In genomic region chr1:139421875-139422791, GRCm38 (mm10) we compare ENCODE assay signal across 8 mouse cellular contexts. TPM values are rescaled to one million over a fixed set of nuclear protein-coding genes. Genes with fewer than 3 reads are reported as not detected.
A peak's percentile ranks its signal among the peaks of the same experiment; 100 is the strongest.
DNase-seq lines count a peak whose midpoint lies in the region; ATAC-seq lines count a peak whose summit lies in the region.

Gene Zbtb41, plus strand, starts transcription at chr1:139422288.

- H3K36me3 ChIP-seq in heart, embryonic 13.5 days, result peaks cover 9% of the 10 kb centered on the region; the same call in 1 of the 2 replicates
- peaks cover 11% of the 10 kb centered on the region for H3K36me3 ChIP-seq in liver, embryonic 12.5 days
- H3K36me3 ChIP-seq in stomach, embryonic 15.5 days, result no peaks in the 10 kb centered on the region

- under 1% methylated on average over 82 of the region's 88 CpGs for WGBS in heart, embryonic 13.5 days
- WGBS in liver, embryonic 12.5 days (ENCODE audit: insufficient replicate concordance), result 2% methylated on average over 65 of the region's 88 CpGs
- WGBS in stomach, embryonic 15.5 days, result under 1% methylated on average over 60 of the region's 88 CpGs

- H3K9ac ChIP-seq in heart, embryonic 13.5 days, result peak within 1 kb of the TSS; percentile 98
- H3K9ac ChIP-seq in liver, embryonic 12.5 days, result peak within 1 kb of the TSS; percentile 94
- H3K9ac ChIP-seq in stomach, embryonic 15.5 days, result peak within 1 kb of the TSS; percentile 84

- peaks cover 41% of the 10 kb centered on the region for H3K4me1 ChIP-seq in heart, embryonic 13.5 days
- H3K4me1 ChIP-seq in liver, embryonic 12.5 days, result peaks cover 39% of the 10 kb centered on the region
- peaks cover 22% of the 10 kb centered on the region for H3K4me1 ChIP-seq in stomach, embryonic 15.5 days

- H3K27me3 ChIP-seq in heart, embryonic 13.5 days (replicated peaks), result no peaks in the 10 kb centered on the region
- H3K27me3 ChIP-seq in liver, embryonic 12.5 days (replicated peaks), result no peaks in the 10 kb centered on the region
- H3K27me3 ChIP-seq in stomach, embryonic 15.5 days (replicated peaks), result no peaks in the 10 kb centered on the region

- DNase-seq in CD4-positive helper T cell, adult 2 months (ENCODE audit: low read depth, low spot score), result peak; percentile 94
- peak; percentile 73 for DNase-seq in brain, embryonic 18.5 days (ENCODE audit: low read depth, low spot score)
- peak; percentile 92 for DNase-seq in kidney, postnatal 10 days
- peak; percentile 88 to 89 for DNase-seq in natural killer cell, adult 2 months (ENCODE audit: low spot score in 2 of 2)

- H3K9me3 ChIP-seq in heart, embryonic 13.5 days, result no peaks in the 10 kb centered on the region
- H3K9me3 ChIP-seq in liver, embryonic 12.5 days (replicated peaks), result no peaks in the 10 kb centered on the region
- H3K9me3 ChIP-seq in stomach, embryonic 15.5 days, result no peaks in the 10 kb centered on the region

- peak; percentile 91 for ATAC-seq in erythroid progenitor cell, adult 5-6 weeks (replicated peaks; ENCODE audit: low FRiP score, poor library complexity, severe bottlenecking)
- peak; percentile 87 for ATAC-seq in heart, embryonic 13.5 days (ENCODE audit: extremely low read depth, insufficient number of reproducible peaks, low FRiP score, low TSS enrichment)
- peak; percentile 96 for ATAC-seq in liver, embryonic 12.5 days
- ATAC-seq in stomach, embryonic 15.5 days (ENCODE audit: insufficient read depth, low FRiP score, low read depth), result peak; percentile 97

- peak within 1 kb of the TSS; percentile 93 for H3K27ac ChIP-seq in heart, embryonic 13.5 days (replicated peaks)
- peak within 1 kb of the TSS; percentile 86 for H3K27ac ChIP-seq in liver, embryonic 12.5 days
- H3K27ac ChIP-seq in stomach, embryonic 15.5 days, result peak within 1 kb of the TSS; percentile 88

- H3K4me2 ChIP-seq in heart, embryonic 13.5 days, result peak within 1 kb of the TSS; percentile 88
- H3K4me2 ChIP-seq in liver, embryonic 12.5 days, result peak within 1 kb of the TSS; percentile 85
- H3K4me2 ChIP-seq in stomach, embryonic 15.5 days, result peak within 1 kb of the TSS; percentile 65

- peak within 1 kb of the TSS; percentile 92 for H3K4me3 ChIP-seq in heart, embryonic 13.5 days
- H3K4me3 ChIP-seq in liver, embryonic 12.5 days, result peak within 1 kb of the TSS; percentile 87
- H3K4me3 ChIP-seq in stomach, embryonic 15.5 days (replicated peaks), result peak within 1 kb of the TSS; percentile 78

RNA-seq across cellular contexts. Expression of gene Zbtb41, which starts in this region (rescaled TPM):
- 6.5 and 7.1 TPM in 2 replicates for total RNA-seq in erythroid progenitor cell, adult 5-6 weeks (2015; ENCODE audit: low replicate concordance)
- total RNA-seq in erythroid progenitor cell, adult 5-6 weeks (2017; ENCODE audit: low replicate concordance), result 5.8 and 7.3 TPM in 2 replicates
- polyA plus RNA-seq in heart, embryonic 13.5 days (2015; fragmentation: Nextera tagmentation; extraction: Ambion mirVana), result 5.0 and 6.0 TPM in 2 replicates
- 5.3 and 5.9 TPM in 2 replicates for polyA plus RNA-seq in liver, embryonic 12.5 days (2016; fragmentation: Nextera tagmentation; extraction: Ambion mirVana)
- 7.8 and 8.7 TPM in 2 replicates for polyA plus RNA-seq in stomach, embryonic 15.5 days (2015; fragmentation: Nextera tagmentation; extraction: Ambion mirVana)

Comparison
In these comparisons a context has a peak if more than half of its experiments do, and no peak if none do; other contexts are left out.
1. Peak in every context shown above with its lines: DNase-seq, ATAC-seq, H3K4me3 ChIP-seq and H3K27ac ChIP-seq.